Mouse (Mus musculus) lung, embryonic 16.5 days (tissue): ENCODE measurements at regions not wholly inside any gene's neighbourhood (a gene's known extent, or its start where the extent isn't known, plus 50 kb on each side); places are given as distances from the start of the nearest gene placed in this dataset.

Experiments
- ATAC-seq: fragments of 200-750 bp; cut with Nextera tagmentation; 2 replicates; pipeline ENCODE4 v1.8.0; 2017; ENCODE audit warnings: low read depth, mild to moderate bottlenecking, moderate library complexity
- H3K27ac ChIP-seq: fragments of 300-500 bp; sonication (generic); 2 replicates; pipeline ENCODE4 v1.5.1; 2014; ENCODE audit warnings: mild to moderate bottlenecking, control low read depth, low read length
- H3K27me3 ChIP-seq: fragments of 300-500 bp; sonication (generic); 2 replicates; pipeline ENCODE4 v1.6.1; 2014; ENCODE audit warnings: low read depth, low read length, mixed read lengths; ENCODE audit not compliant: control insufficient read depth, insufficient read depth
- H3K36me3 ChIP-seq: fragments of 300-500 bp; sonication (generic); 2 replicates; pipeline ENCODE4 v1.6.1; 2014; ENCODE audit warnings: low read length; ENCODE audit not compliant: control insufficient read depth, insufficient read depth
- H3K4me1 ChIP-seq: fragments of 300-500 bp; sonication (generic); replicated peaks from 2 replicates; pipeline ENCODE4 v1.6.1; 2014; ENCODE audit warnings: low read length, mixed read lengths; ENCODE audit not compliant: control insufficient read depth, insufficient read depth
- H3K4me2 ChIP-seq: fragments of 300-500 bp; sonication (generic); 2 replicates; pipeline ENCODE4 v1.6.1; 2014; ENCODE audit warnings: low read depth, low read length, control low read depth
- H3K4me3 ChIP-seq: fragments of 300-500 bp; sonication (generic); 2 replicates; pipeline ENCODE4 v1.5.1; 2014; ENCODE audit warnings: mild to moderate bottlenecking, low read length, control low read depth
- H3K9ac ChIP-seq: fragments of 300-500 bp; sonication (generic); 2 replicates; pipeline ENCODE4 v1.6.1; 2014; ENCODE audit warnings: low read length, control low read depth
- H3K9me3 ChIP-seq: fragments of 300-500 bp; sonication (generic); 2 replicates; pipeline ENCODE4 v1.6.1; 2016; ENCODE audit warnings: low read length; ENCODE audit not compliant: control insufficient read depth
- WGBS: fragments of 180-500 bp; shearing (Covaris S2); extraction: QIAGEN DNeasy Blood & Tissue Kit; methylation state at CpG from one replicate; pipeline ENCODE4 v1.1.7; 2014; 5-methylcytosine and 5-hydroxymethylcytosine counted together

DNA sequence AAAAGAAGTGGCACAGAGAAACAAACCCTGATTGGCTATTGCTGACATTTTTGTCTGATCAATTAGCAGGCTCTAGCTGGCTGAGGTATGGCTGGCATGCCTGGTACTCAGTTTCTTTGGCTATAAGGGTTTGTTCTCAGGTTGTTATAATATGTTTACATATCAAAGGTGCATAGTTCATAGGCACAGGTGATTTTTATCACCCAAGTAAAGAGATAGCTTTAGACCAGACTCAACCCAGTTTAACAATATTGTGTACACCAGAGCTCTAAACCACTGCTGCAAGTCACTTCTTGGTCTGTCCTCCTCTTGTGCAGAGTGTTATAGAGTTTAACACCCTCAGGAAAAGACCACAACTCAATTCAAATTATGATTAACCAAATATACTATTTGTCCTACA is 65.8 kb upstream of the Ifngr1 start:
- Histone ChIP-seq H3K27ac (no peak overlapping the region), H3K9ac (no peak overlapping the region), H3K4me1 (peaks cover 6% of the 10 kb centered on the region; the same call in 1 of the 2 replicates), H3K9me3 (no peaks in the 10 kb centered on the region), H3K4me3 (no peak overlapping the region), H3K4me2 (no peak overlapping the region), H3K27me3 (no peaks in the 10 kb centered on the region), H3K36me3 (no peaks in the 10 kb centered on the region)
- ATAC-seq: no peak

DNA sequence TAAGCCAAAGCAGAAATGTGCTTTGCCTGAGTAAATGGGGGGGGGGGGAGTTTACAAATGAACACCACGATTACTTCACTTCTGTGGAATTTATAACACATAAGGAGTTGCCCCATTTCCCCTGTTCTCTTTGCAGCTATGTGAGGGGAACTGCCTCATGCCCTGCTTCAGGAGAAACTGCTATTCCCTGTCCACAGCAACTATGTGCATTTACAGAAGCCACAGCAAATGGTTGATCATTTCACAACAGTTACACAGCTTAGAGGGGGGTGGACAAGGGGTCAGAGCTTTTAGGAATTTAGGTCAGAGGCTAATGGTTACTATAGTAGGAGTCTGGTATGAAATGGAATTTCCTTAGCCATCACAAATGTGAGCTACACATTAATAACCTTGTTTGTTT is 65.4 kb upstream of the Ifngr1 start:
- H3K27ac ChIP-seq: no peak overlapping the region

DNA sequence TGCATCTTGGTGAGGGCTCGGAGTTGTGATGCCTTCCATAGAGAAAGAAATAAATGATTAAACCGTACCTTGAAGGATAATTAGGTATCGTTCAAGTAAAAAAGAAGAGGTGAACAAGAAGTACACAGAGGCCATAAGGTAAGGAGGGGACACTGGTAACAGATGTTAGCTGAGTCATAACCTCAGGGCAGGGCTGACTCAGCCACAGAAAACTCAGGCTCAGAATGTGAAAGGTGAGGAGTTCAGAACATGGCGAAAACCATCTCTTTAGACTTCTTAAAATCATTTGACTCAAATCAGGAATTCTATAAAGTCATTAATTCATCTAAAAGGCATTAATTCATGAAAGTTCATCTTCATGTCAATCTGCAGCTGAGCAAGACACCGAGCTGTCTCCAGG is 62.1 kb upstream of the Ifngr1 start:
- Histone ChIP-seq H3K9me3 (no peaks in the 10 kb centered on the region), H3K27ac (no peak overlapping the region), H3K4me2 (no peak overlapping the region), H3K27me3 (no peaks in the 10 kb centered on the region), H3K36me3 (no peaks in the 10 kb centered on the region), H3K4me1 (peaks cover 6% of the 10 kb centered on the region; the same call in 1 of the 2 replicates), H3K4me3 (no peak overlapping the region), H3K9ac (no peak overlapping the region)
- whole genome bisulfite sequencing: 86% methylated on average over 5 of the region's 5 CpGs
- no peak for ATAC-seq

More for the DNA sequence above, 65.4 kb upstream of the Ifngr1 start:
- peak; percentile 60; the same call in 1 of the 2 replicates for ATAC-seq
- Histone ChIP-seq H3K27me3 (no peaks in the 10 kb centered on the region), H3K9ac (no peak overlapping the region), H3K36me3 (no peaks in the 10 kb centered on the region), H3K4me3 (no peak overlapping the region), H3K4me2 (no peak overlapping the region), H3K9me3 (no peaks in the 10 kb centered on the region), H3K4me1 (peaks cover 6% of the 10 kb centered on the region; the same call in 1 of the 2 replicates)
- WGBS: 0% methylated on average over 1 of the region's 1 CpGs

DNA sequence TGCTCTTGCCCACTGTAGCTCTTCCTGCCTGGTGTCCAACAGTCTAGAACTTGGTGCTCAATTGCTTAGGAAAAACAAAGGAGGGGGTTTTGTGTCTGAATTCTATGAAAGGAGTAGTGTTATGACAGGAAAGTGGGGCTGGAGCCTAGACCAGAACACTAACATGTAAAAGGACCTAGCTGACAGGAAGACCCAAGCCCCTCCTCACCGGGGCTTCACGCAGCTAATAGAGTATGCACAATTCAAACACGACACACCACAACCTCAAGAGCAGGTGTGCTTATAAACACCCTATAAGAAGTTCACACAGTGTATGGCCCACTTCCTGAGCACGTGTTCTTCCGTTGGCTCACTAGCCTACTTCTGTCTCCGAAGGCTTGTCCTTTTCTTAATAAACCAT is 61.7 kb upstream of the Ifngr1 start:
- no peaks in the 10 kb centered on the region for H3K36me3 ChIP-seq

DNA sequence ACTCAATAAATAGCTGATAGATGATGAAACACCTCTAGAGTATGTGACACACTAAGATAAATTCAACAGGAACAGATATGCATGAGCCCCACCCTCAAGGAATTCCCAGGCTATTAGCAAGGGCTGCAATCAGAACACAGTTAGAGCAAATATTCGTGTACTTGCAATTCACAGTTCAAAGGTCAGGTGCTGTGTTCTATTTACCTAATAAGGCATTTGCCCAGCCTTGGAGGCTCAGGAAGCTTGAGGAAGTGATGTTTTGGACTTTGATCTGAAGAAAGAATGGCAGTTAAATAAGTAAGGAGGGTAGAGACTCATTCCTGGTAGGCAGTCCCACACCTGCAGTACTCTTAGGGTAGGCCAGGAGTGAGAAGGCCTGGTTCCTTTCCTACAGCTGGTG is 60.3 kb upstream of the Ifngr1 start:
- 12% methylated on average over 1 of the region's 1 CpGs for WGBS
- Histone ChIP-seq H3K9ac (no peak overlapping the region), H3K9me3 (no peaks in the 10 kb centered on the region), H3K4me1 (peaks cover 2% of the 10 kb centered on the region; the same call in 1 of the 2 replicates), H3K4me3 (no peak overlapping the region), H3K36me3 (no peaks in the 10 kb centered on the region), H3K27me3 (no peaks in the 10 kb centered on the region), H3K27ac (no peak overlapping the region), H3K4me2 (no peak overlapping the region)
- no peak for ATAC-seq

More for the DNA sequence above, 61.7 kb upstream of the Ifngr1 start:
- Histone ChIP-seq H3K4me1 (peaks cover 6% of the 10 kb centered on the region; the same call in 1 of the 2 replicates), H3K27ac (no peak overlapping the region), H3K9me3 (no peaks in the 10 kb centered on the region), H3K27me3 (no peaks in the 10 kb centered on the region), H3K4me2 (no peak overlapping the region), H3K4me3 (no peak overlapping the region), H3K9ac (no peak overlapping the region)
- WGBS: 90% methylated on average over 6 of the region's 6 CpGs
- no peak for ATAC-seq

DNA sequence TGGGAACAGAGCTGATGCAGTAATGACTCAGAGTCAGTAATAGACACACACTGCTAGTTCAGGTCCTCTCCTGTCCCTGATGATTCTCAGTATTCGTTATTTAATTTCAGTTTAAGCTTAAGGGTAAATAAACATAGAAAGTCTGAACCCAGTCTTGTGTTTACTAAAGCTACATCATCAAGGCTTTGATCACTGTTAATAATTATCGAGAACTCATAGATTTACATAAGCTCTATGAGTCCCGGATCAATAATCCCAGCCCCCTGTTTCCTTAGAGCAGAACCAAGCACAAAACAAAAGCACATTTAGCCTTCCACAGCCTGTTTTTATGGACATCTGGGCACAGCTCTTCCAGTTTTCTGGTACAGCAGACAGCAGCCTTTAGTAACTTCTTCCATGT is 59.0 kb upstream of the Ifngr1 start:
- no peak overlapping the region for H3K4me2 ChIP-seq
- H3K27me3 ChIP-seq: no peaks in the 10 kb centered on the region
- H3K9ac ChIP-seq: no peak overlapping the region
- 71% methylated on average over 3 of the region's 3 CpGs for WGBS
- H3K27ac ChIP-seq: no peak overlapping the region
- no peaks in the 10 kb centered on the region for H3K4me1 ChIP-seq
- H3K9me3 ChIP-seq: no peaks in the 10 kb centered on the region
- H3K36me3 ChIP-seq: no peaks in the 10 kb centered on the region
- H3K4me3 ChIP-seq: no peak overlapping the region
- ATAC-seq: no peak

DNA sequence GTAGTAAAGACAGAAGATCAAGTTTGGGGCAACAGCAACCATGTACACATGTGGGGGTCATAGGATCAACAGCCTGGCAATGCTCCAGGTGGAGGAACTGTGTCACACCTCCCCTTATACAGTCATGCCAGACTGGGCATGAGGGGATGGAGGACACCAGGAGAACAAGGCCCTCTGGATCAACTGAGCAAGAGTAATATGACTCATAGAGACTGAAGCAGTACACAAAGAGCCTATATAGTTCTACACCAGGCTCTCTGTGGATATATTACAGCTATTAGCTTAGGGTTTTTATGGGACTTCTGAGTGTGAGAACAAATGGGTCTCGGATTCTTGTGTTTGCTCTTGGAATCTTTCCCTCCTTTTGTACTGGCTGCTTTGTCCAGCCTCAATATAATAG is 57.9 kb upstream of the Ifngr1 start:
- WGBS: 56% methylated on average over 1 of the region's 1 CpGs
- no peaks in the 10 kb centered on the region for H3K36me3 ChIP-seq
- H3K27ac ChIP-seq: no peak overlapping the region
- no peak overlapping the region for H3K4me3 ChIP-seq
- ATAC-seq: no peak
- no peak overlapping the region for H3K4me2 ChIP-seq
- H3K27me3 ChIP-seq: no peaks in the 10 kb centered on the region
- no peaks in the 10 kb centered on the region for H3K4me1 ChIP-seq
- H3K9me3 ChIP-seq: no peaks in the 10 kb centered on the region
- H3K9ac ChIP-seq: no peak overlapping the region
